Mouse (Mus musculus) cerebellum, adult (tissue): ENCODE results near the gene Zscan29.
"Not testable (repeated sequence)": the region's sequence is repeated elsewhere in the genome, so short reads cannot be mapped to it uniquely, and the experiment has no call there.

Experiments used
- ATAC-seq: cut with Nextera tagmentation; 2 replicates; pipeline ENCODE4 v1.9.2; 2017; ENCODE audit warnings: mild to moderate bottlenecking, moderate library complexity, mixed read lengths; ENCODE audit not compliant: insufficient number of reproducible peaks, low FRiP score, low TSS enrichment

The Zscan29 gene

DNA sequence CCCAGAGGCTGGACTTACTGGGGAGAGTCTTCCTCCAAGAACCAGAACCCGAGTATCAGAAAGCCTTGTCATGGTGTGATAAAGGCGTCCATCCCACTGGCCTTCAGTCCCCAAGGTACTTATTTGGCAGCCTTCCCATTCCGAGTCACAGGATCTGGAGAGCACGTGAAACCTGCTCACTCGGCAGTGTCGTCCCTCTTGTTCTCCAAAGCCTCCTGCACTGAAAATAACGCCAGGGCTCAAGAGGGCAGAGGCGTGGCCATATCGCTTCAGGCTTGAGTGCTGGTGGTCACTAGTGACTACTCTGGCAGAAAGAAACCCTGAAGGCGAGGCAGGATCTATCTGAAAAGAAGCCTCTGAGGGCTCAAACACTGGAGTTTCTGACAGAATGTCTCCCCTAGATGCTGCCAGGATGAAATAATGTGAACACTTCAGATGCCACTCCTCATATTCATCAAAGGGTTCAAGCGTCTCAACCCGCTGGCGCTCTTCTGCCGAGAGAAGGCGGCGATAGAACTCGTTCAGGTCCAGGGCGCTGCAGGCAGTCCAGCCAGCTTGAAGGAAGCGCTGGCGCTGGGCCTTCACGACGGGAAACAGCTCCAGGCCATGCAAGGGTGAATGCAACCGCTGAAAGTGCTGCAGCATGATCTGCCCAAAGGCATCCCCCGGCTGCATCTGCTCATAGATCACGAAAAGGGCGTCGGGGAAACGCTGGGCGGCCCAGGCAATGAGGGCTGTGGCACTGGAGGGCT is 31.5 kb downstream of the Zscan29 start:
- ATAC-seq, result peak; percentile 18

DNA sequence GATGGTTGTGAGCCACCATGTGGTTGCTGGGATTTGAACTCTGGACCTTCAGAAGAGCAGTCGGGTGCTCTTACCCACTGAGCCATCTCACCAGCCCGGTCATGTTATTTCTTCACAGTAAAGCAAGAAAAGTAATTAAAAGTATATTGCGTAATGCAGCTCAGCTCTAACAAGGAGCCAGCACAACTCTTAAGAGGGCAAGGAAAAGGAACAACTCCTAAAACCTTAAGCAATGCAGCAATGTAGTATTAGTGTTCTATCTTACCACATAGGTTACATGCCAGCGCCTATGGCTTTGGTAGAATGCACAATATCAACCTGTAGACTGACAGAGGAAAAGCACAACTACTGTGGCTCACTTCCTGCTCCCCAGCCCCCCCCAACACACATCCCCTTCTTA is 33.6 kb downstream of the Zscan29 start:
- no peak for ATAC-seq

DNA sequence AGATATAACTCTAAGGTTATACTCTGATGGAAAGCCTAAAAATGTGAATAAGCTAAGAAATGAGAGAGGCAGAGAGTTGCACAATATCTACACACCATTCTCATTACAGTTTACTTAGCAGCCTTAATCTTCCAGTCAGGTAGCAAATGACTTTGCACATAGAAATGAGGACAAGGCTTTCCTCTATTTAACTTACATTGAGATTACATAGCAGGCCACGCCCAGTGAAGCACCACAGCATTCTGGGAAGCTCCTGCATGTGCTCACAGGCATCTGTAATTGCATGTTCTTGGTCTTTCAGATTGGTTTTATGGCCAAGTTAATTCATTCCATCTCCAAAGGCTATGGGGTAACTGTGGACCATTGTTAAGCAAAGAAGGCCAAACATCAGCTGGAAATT is 38.1 kb downstream of the Zscan29 start:
- no peak for ATAC-seq

DNA sequence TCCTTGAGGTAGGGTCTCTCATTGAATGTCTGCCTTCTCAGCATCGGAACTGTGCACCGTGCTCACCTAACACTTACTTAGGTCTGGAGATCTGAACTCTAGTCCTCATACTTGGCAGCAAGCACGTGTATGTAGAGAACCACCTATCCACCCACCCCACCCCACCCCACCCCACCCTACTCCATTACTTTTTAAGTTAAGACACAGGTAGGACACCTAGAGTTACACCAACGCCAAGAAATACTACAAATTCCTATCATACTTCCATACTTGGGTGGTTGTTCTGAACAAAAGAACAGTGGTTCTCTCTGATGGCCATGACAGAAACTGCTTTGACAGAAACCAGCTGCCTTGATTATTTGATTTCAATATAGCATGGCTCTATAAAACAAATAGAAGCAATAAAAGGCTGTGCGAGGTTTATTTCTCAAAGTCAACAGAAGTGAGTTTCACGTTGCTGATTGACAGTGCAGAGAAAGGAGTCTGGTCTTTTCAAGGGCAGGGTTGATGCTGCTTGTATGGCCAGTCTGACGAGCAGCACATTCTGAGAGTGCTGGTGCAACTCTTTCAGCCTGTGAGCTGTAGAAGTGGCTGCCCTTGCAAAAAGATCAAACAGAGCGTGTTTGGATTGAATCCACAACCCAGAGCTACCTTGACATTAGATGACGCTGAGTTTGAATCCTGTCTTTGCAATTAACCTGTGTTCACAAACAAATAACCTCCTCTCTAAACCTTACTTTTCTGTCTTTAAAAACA is 41.9 kb downstream of the Zscan29 start:
- ATAC-seq, result no peak

DNA sequence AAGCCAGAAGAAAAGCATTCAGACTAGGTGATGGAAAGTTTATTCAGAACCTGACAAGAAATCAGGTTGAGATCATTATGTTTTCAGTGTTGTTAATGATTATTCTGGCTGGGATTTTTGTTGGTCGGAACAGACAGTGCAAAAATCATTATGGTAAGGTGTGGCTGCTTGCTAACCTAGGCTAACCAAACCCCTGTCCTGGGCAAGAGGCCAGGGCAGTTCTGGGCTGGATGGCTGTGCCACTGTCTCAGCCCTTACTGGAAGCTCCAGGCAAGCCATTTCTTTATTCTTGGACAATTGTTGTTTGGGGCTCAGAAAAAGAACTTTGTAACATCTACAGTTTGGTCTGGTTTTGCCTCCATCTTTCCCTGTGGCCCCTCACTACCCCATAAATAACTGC is 43.4 kb downstream of the Zscan29 start:
- ATAC-seq, result no peak

DNA sequence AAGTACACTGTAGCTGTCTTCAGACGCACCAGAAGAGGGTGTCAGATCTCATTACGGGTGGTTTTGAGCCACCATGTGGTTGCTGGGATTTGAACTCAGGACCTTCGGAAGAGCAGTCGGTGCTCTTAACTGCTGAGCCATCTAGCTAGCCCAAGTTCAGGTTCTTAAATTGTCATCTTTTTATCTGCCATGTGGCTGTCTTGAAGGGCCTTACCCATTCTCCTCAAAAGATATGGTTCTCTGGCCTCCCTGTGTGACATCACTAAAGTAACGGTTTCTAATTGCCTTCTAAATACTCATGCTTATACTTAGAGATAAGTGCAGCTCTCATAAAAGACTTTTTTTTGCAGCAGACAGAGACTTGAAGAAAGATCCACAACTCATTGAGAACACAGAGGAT is 44.6 kb downstream of the Zscan29 start:
- not testable (repeated sequence) for ATAC-seq

DNA sequence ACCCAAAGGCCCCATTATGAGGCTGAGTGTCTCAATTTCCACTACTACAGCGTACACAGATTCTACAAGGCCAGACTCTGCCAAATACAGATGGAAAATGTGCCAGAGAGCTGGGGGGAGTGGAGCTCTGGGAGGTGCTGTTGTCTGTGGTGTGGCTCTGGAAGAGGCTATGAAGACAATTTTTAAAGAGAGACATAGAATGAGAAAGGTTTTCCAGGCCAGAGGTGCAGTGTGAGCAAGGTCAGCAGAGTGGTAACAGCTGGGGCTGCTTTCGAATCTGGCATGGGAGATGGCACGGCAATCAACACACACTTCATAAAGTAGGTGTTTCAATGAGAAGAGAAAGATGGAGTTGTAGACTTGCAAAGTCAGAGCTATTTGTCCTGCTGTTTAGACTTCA is 51.7 kb downstream of the Zscan29 start:
- ATAC-seq, result no peak

DNA sequence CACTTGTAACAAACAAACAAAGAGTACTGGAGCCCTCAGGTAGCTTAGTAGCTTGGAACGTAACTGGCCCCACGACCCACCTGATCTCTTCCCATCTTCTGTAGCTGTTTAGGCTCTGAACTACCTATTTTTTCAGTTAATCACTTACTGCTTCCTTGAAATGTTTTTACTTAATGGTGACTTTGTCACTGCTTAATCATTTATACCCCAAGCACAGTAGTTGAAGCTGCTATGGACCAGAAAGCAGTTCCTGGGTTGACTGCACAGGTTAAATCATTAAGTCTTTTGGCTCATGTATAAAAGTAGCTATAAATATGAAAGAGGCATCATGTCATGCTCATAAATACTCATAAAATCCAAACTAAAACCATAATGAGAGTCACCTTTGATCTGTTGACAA is 55.5 kb downstream of the Zscan29 start:
- no peak for ATAC-seq

DNA sequence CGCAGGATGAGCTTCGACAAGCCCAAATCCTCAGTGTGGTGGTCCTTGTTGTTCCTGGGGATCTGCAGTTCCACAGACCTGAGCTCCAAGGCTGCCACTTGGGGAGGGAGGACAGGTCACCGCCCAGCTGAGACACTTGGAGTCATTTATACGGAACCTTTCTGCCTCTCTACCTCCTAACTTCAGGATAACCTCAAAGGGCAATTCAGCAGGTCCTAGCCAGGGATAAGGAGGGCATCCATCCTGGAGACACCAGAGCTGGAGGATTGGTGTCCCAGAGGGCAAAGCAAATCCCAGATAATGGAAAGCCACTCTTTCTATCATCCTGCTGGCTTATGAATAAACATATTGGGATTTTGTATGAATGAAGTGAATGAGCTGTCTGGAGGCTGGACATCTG is 61.2 kb downstream of the Zscan29 start, which contains the start of gene Tgm7:
Gene Tgm7 (minus strand): TSS at position 101 of the 400 bp plus-strand sequence.
- ATAC-seq, result no peak
